Mouse (Mus musculus): ENCODE measurements around the gene Epb41l3. TPM values are rescaled to one million over a fixed set of nuclear protein-coding genes. Genes with fewer than 3 reads are reported as not detected.

Gene Epb41l3
- polyA plus RNA-seq, 1 experiment from 2014 or later = 64.0 TPM

GRCm38 (mm10) chr17:69265759-69266463 is 190.4 kb downstream of the Epb41l3 start:
- Histone ChIP-seq H3K9ac (no peak overlapping the region), H3K36me3 (ENCODE audit: insufficient read depth) (peaks cover 5% of the 10 kb centered on the region; the same call in 1 of the 2 replicates), H3K4me1 (ENCODE audit: insufficient read depth) (0 out of 2 replicates have a peak, but pooled peaks cover 3% of the 10 kb centered on the region), H3K9me3 (ENCODE audit: low read depth, low read length) (no peaks in the 10 kb centered on the region), H3K4me2 (no peak overlapping the region), H3K4me3 (ENCODE audit: low read depth, low read length) (no peak overlapping the region), H3K27ac (ENCODE audit: low read depth) (peak overlapping the region; percentile 36; the same call in 1 of the 2 replicates), H3K27me3 (ENCODE audit: insufficient read depth, low read length) (no peaks in the 10 kb centered on the region)
- DNase-seq = peak; percentile 60
- 31% methylated on average over 17 of the region's 17 CpGs for WGBS
- ATAC-seq (ENCODE audit: insufficient read depth) = peak; percentile 85
- TF ChIP-seq CTCF (IDR thresholded peaks at IDR 0.05; ENCODE audit: low read depth) = no peak

DNA sequence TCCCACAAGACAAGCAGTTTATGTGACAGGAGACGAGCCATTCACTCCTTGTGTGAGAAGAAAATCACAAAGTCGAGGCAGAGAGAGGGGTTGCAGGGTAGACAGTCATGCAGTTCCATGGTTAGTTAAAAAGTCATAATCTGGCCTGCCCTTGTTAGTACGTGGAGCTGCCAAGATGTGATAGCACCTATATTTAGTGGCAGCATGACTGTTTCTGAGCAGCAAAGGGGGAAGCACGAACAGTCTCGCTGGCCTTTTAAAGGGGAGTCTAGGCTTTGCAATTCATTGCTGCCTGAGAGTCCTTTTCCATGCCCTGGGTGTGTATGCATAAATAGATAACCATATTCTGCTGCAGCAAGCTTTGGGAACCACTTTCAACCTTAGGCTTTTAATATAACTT is 191.5 kb downstream of the Epb41l3 start:
- 73% methylated on average over 5 of the region's 5 CpGs for WGBS
- TF ChIP-seq CTCF (IDR thresholded peaks at IDR 0.05; ENCODE audit: low read depth) = no peak
- 0 out of 2 replicates have a peak, but pooled peaks cover 3% of the 10 kb centered on the region for H3K4me1 ChIP-seq (ENCODE audit: insufficient read depth)
- DNase-seq (no peak), ATAC-seq (ENCODE audit: insufficient read depth) (no peak)
- no peaks in the 10 kb centered on the region for H3K27me3 ChIP-seq (ENCODE audit: insufficient read depth, low read length)
- H3K9ac ChIP-seq = no peak overlapping the region
- no peak overlapping the region for H3K4me3 ChIP-seq (ENCODE audit: low read depth, low read length)
- no peaks in the 10 kb centered on the region for H3K9me3 ChIP-seq (ENCODE audit: low read depth, low read length)
- H3K27ac ChIP-seq (ENCODE audit: low read depth) = no peak overlapping the region
- H3K36me3 ChIP-seq (ENCODE audit: insufficient read depth) = peaks cover 3% of the 10 kb centered on the region; the same call in 1 of the 2 replicates
- H3K4me2 ChIP-seq = no peak overlapping the region

DNA sequence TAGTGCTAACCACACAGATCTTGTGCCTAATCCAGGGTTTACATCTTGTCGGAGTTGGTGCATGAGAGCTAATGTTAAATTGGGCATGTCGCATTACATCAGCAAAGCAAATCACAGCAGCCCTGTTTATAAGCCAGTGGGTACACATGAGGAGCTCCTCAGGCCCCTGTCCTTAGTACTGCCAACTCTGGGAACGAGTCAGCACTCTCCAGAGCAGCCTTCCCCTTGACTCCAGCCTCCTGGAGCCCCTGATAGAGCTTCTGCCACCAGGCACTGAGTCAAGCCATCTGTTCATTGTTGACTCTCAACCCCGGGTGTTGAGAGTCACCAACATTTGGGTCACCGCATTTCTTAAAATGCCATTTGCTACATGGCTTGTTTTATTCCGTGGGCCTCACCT is 192.0 kb downstream of the Epb41l3 start:
- H3K27ac ChIP-seq (ENCODE audit: low read depth) = no peak overlapping the region

DNA sequence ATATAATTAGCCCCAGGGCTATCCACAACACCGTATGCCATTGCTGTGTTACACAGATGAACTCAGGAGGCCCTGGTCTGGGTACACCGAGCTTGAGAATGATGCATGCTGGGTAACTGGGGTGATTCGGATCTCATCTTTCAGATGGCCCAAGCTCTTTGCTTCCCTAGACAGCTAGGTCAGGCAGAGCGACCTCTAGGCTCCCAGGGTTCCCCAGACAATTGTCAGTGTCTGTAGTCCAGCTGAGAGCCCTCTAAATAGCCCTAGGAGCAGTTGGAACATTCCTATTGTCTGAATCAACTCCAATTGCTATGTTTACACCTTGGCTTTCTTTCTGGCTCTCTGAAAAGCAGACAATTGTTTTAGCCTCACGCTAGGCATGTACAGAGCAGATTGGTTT is 201.9 kb downstream of the Epb41l3 start:
- Histone ChIP-seq H3K9ac (no peak overlapping the region), H3K27me3 (ENCODE audit: insufficient read depth, low read length) (no peaks in the 10 kb centered on the region), H3K9me3 (ENCODE audit: low read depth, low read length) (no peaks in the 10 kb centered on the region), H3K27ac (ENCODE audit: low read depth) (no peak overlapping the region), H3K4me1 (ENCODE audit: insufficient read depth) (no peaks in the 10 kb centered on the region), H3K4me3 (ENCODE audit: low read depth, low read length) (no peak overlapping the region), H3K4me2 (no peak overlapping the region), H3K36me3 (ENCODE audit: insufficient read depth) (no peaks in the 10 kb centered on the region)
- ATAC-seq (ENCODE audit: insufficient read depth) (no peak), DNase-seq (no peak)
- TF ChIP-seq CTCF (IDR thresholded peaks at IDR 0.05; ENCODE audit: low read depth) = no peak
- 62% methylated on average over 5 of the region's 5 CpGs for WGBS

More for the DNA sequence above, 192.0 kb downstream of the Epb41l3 start:
- Histone ChIP-seq H3K4me2 (no peak overlapping the region), H3K9ac (no peak overlapping the region), H3K4me3 (ENCODE audit: low read depth, low read length) (no peak overlapping the region), H3K27me3 (ENCODE audit: insufficient read depth, low read length) (no peaks in the 10 kb centered on the region), H3K9me3 (ENCODE audit: low read depth, low read length) (no peaks in the 10 kb centered on the region), H3K36me3 (ENCODE audit: insufficient read depth) (peaks cover 3% of the 10 kb centered on the region; the same call in 1 of the 2 replicates), H3K4me1 (ENCODE audit: insufficient read depth) (0 out of 2 replicates have a peak, but pooled peaks cover 3% of the 10 kb centered on the region)
- ATAC-seq (ENCODE audit: insufficient read depth) = no peak
- TF ChIP-seq CTCF (IDR thresholded peaks at IDR 0.05; ENCODE audit: low read depth) = no peak
- no peak for DNase-seq
- 38% methylated on average over 6 of the region's 6 CpGs for WGBS

GRCm38 (mm10) chr17:69284511-69284910 is 209.0 kb downstream of the Epb41l3 start:
- Histone ChIP-seq H3K36me3 (ENCODE audit: insufficient read depth) (peaks cover 42% of the 10 kb centered on the region), H3K9me3 (ENCODE audit: low read depth, low read length) (no peaks in the 10 kb centered on the region), H3K4me2 (no peak overlapping the region), H3K4me3 (ENCODE audit: low read depth, low read length) (no peak overlapping the region), H3K27me3 (ENCODE audit: insufficient read depth, low read length) (no peaks in the 10 kb centered on the region), H3K9ac (no peak overlapping the region), H3K4me1 (ENCODE audit: insufficient read depth) (no peaks in the 10 kb centered on the region), H3K27ac (ENCODE audit: low read depth) (no peak overlapping the region)
- ATAC-seq (ENCODE audit: insufficient read depth) = no peak
- DNase-seq = no peak
- 83% methylated on average over 13 of the region's 13 CpGs for WGBS
- TF ChIP-seq CTCF (IDR thresholded peaks at IDR 0.05; ENCODE audit: low read depth) = no peak

DNA sequence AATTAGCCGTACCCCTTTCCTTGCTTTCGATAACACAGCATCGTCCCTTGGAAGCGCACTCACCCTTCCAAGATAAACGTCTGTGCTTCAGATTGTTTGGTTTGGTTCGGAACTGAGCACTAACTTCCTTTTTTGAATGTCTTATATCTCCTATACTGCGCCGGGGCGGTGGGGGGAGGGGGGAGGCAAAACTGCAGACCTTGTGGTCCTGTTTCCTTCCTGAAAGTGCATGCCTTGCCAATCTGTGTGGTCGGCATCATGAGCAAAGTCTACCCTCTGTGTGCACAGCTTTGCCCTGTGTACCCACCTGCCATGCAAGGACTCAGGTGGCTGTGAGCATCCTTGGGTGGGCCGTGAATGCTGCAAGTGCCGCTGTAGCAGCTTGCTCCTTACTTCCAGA is 212.6 kb downstream of the Epb41l3 start:
- Histone ChIP-seq H3K4me3 (ENCODE audit: low read depth, low read length) (no peak overlapping the region), H3K27me3 (ENCODE audit: insufficient read depth, low read length) (no peaks in the 10 kb centered on the region), H3K4me1 (ENCODE audit: insufficient read depth) (no peaks in the 10 kb centered on the region), H3K27ac (ENCODE audit: low read depth) (no peak overlapping the region), H3K4me2 (no peak overlapping the region), H3K9me3 (ENCODE audit: low read depth, low read length) (no peaks in the 10 kb centered on the region), H3K9ac (no peak overlapping the region), H3K36me3 (ENCODE audit: insufficient read depth) (peaks cover 46% of the 10 kb centered on the region)
- WGBS = 80% methylated on average over 12 of the region's 12 CpGs
- TF ChIP-seq CTCF (IDR thresholded peaks at IDR 0.05; ENCODE audit: low read depth) = no peak
- no peak for DNase-seq
- no peak for ATAC-seq (ENCODE audit: insufficient read depth)

DNA sequence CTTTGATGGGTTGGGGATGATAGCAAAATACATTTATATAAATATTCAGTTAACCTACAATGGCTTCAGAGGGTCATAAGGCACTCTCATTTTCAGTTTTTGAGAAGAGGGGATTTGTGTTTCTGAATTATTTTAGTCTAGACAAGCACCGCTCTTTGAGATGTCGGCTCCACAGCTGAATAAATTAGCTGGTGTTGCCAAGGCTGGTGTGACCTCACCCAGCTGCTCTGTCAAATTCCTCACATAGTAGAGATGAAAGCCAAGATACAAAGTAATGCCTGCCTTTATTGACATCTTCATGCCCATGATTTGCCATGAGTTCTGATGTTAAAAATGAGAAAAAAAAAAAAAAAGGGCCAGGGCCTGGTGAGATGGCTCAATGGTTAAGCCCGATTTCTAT is 214.8 kb downstream of the Epb41l3 start:
- TF ChIP-seq CTCF (IDR thresholded peaks at IDR 0.05; ENCODE audit: low read depth) = no peak
- Histone ChIP-seq H3K9me3 (ENCODE audit: low read depth, low read length) (no peaks in the 10 kb centered on the region), H3K27ac (ENCODE audit: low read depth) (no peak overlapping the region), H3K36me3 (ENCODE audit: insufficient read depth) (peaks cover 36% of the 10 kb centered on the region), H3K9ac (no peak overlapping the region), H3K4me2 (no peak overlapping the region), H3K27me3 (ENCODE audit: insufficient read depth, low read length) (no peaks in the 10 kb centered on the region), H3K4me1 (ENCODE audit: insufficient read depth) (no peaks in the 10 kb centered on the region), H3K4me3 (ENCODE audit: low read depth, low read length) (no peak overlapping the region)
- no peak for DNase-seq
- WGBS = 83% methylated on average over 3 of the region's 3 CpGs
- no peak for ATAC-seq (ENCODE audit: insufficient read depth)

Measured in lung, embryonic 14.5 days (tissue).